Mouse (Mus musculus) CH12.LX (cell line): ENCODE measurements around the gene Six3. TPM values are rescaled to one million over a fixed set of nuclear protein-coding genes. Genes with fewer than 3 reads are reported as not detected.

Source experiments
- DNase-seq: peaks from one replicate; pipeline ENCODE4 v3.0.0-alpha.2; 2013; ENCODE audit errors: extremely low read depth
- H3K27ac ChIP-seq: 2 replicates; pipeline ENCODE4 v1.5.1; 2012; ENCODE audit warnings: low read depth, mild to moderate bottlenecking, control low read depth, moderate library complexity; ENCODE audit not compliant: insufficient read depth
- H3K27me3 ChIP-seq: replicated peaks from 2 replicates; pipeline ENCODE3; 2012; ENCODE audit warnings: inconsistent platforms
- H3K36me3 ChIP-seq, 2 experiments: replicated peaks in 1 of 2; 2 replicates each; pipeline versions ENCODE3 to v1.6.1; 2012; ENCODE audit warnings: inconsistent platforms in 1 of 2, low read length in 1 of 2, mild to moderate bottlenecking in 1 of 2, mixed read lengths in 1 of 2, moderate library complexity in 1 of 2; ENCODE audit not compliant: control insufficient read depth in 1 of 2, insufficient read depth in 1 of 2
- H3K4me1 ChIP-seq, 2 experiments: 2 replicates each; pipeline ENCODE4 v1.6.1; 2012; ENCODE audit warnings: inconsistent platforms in 1 of 2, moderate library complexity in 1 of 2; ENCODE audit not compliant: insufficient read depth in 2 of 2, control insufficient read depth in 1 of 2
- H3K4me2 ChIP-seq: 2 replicates; pipeline ENCODE4 v1.6.1; 2012; ENCODE audit warnings: low read depth, mild to moderate bottlenecking, control low read depth; ENCODE audit not compliant: poor library complexity, insufficient read depth, severe bottlenecking
- H3K4me3 ChIP-seq, 3 experiments: fragments of 150-350 bp in 1 of 3; sonication (generic) in 1 of 3; replicated peaks in 1 of 3; 2 replicates each; pipeline versions ENCODE3 to v1.5.1; 2011 to 2012; ENCODE audit warnings: low read depth in 2 of 3, low read length in 2 of 3, mild to moderate bottlenecking in 2 of 3, moderate library complexity in 2 of 3, control low read depth in 1 of 3, improper control_type of control experiment in 1 of 3, inconsistent platforms in 1 of 3, mixed read lengths in 1 of 3; ENCODE audit not compliant: poor library complexity in 1 of 3
- H3K79me2 ChIP-seq: replicated peaks from 2 replicates; pipeline ENCODE4 v1.6.1; 2012; ENCODE audit warnings: mild to moderate bottlenecking, moderate library complexity; ENCODE audit not compliant: control insufficient read depth, poor library complexity, insufficient read depth, severe bottlenecking; ENCODE audit errors: extremely low read depth
- H3K9ac ChIP-seq: 2 replicates; pipeline ENCODE4 v1.6.1; 2012; ENCODE audit warnings: low read depth, mild to moderate bottlenecking, control low read depth, moderate library complexity; ENCODE audit not compliant: insufficient read depth
- H3K9me3 ChIP-seq: replicated peaks from 2 replicates; pipeline ENCODE3; 2012; ENCODE audit warnings: low read length, inconsistent platforms, mixed read lengths
- BHLHE40 ChIP-seq: IDR thresholded peaks from 2 replicates; pipeline ENCODE4 v1.6.1; 2011; ENCODE audit warnings: mild to moderate bottlenecking, low read depth, low read length, improper control_type of control experiment
- CHD1 ChIP-seq: IDR thresholded peaks from 2 replicates; pipeline ENCODE4 v1.6.1; 2012; ENCODE audit warnings: low read depth, low read length, improper control_type of control experiment, inconsistent platforms
- CHD2 ChIP-seq: IDR thresholded peaks from 2 replicates; pipeline ENCODE4 v1.6.1; 2011; ENCODE audit warnings: low read length, improper control_type of control experiment
- ELF1 ChIP-seq: IDR thresholded peaks from 2 replicates; pipeline ENCODE4 v1.6.1; 2014; ENCODE audit warnings: low read depth, mild to moderate bottlenecking, inconsistent platforms, low read length, improper control_type of control experiment
- EP300 ChIP-seq: IDR thresholded peaks from 2 replicates; pipeline ENCODE4 v1.6.1; 2011; ENCODE audit warnings: low read length, improper control_type of control experiment
- ETS1 ChIP-seq: conservative IDR thresholded peaks from 2 replicates; pipeline ENCODE4 v1.6.1; 2012; ENCODE audit warnings: low read depth, mild to moderate bottlenecking, inconsistent platforms, low read length, improper control_type of control experiment, moderate library complexity
- GABPA ChIP-seq: IDR thresholded peaks from 2 replicates; pipeline ENCODE4 v1.6.1; 2012; ENCODE audit warnings: low read depth, low read length, improper control_type of control experiment, inconsistent platforms; ENCODE audit not compliant: insufficient replicate concordance
- HCFC1 ChIP-seq: IDR thresholded peaks from 2 replicates; pipeline ENCODE4 v1.6.1; 2012; ENCODE audit warnings: low read depth, mild to moderate bottlenecking, inconsistent platforms, low read length, improper control_type of control experiment
- MAFK ChIP-seq: IDR thresholded peaks from 2 replicates; pipeline ENCODE4 v1.6.1; 2011; ENCODE audit warnings: low read length, improper control_type of control experiment; ENCODE audit not compliant: insufficient replicate concordance
- MAZ ChIP-seq: IDR thresholded peaks from 2 replicates; pipeline ENCODE4 v1.6.1; 2012; ENCODE audit warnings: low read depth, mild to moderate bottlenecking, inconsistent platforms, low read length, improper control_type of control experiment, moderate library complexity
- MYC ChIP-seq: IDR thresholded peaks from 2 replicates; pipeline ENCODE4 v1.6.1; 2011; ENCODE audit warnings: low read depth, mild to moderate bottlenecking, improper control_type of control experiment, low read length
- NELFE ChIP-seq: IDR thresholded peaks from 2 replicates; pipeline ENCODE4 v1.6.1; 2011; ENCODE audit warnings: low read depth, low read length, improper control_type of control experiment
- PAX5 ChIP-seq: IDR thresholded peaks from 2 replicates; pipeline ENCODE4 v1.6.1; 2012; ENCODE audit warnings: low read length, inconsistent platforms, mixed read lengths
- POLR2A ChIP-seq: IDR thresholded peaks from 2 replicates; pipeline ENCODE4 v1.6.1; 2011; ENCODE audit warnings: low read depth, mild to moderate bottlenecking, improper control_type of control experiment, low read length
- RAD21 ChIP-seq: IDR thresholded peaks from 2 replicates; pipeline ENCODE4 v1.6.1; 2011; ENCODE audit warnings: low read depth, mild to moderate bottlenecking, low read length, improper control_type of control experiment, moderate library complexity
- RCOR1 ChIP-seq: conservative IDR thresholded peaks from 2 replicates; pipeline ENCODE4 v1.6.1; 2012; ENCODE audit warnings: low read depth, mild to moderate bottlenecking, inconsistent platforms, low read length, improper control_type of control experiment
- TBP ChIP-seq: conservative IDR thresholded peaks from 2 replicates; pipeline ENCODE4 v1.6.1; 2011; ENCODE audit warnings: low read depth, low read length, improper control_type of control experiment
- TCF12 ChIP-seq: IDR thresholded peaks from 2 replicates; pipeline ENCODE4 v1.6.1; 2014; ENCODE audit warnings: low read depth, mild to moderate bottlenecking, inconsistent platforms, low read length, improper control_type of control experiment
- UBTF ChIP-seq: IDR thresholded peaks from 2 replicates; pipeline ENCODE4 v1.6.1; 2012; ENCODE audit warnings: low read depth, mild to moderate bottlenecking, inconsistent platforms, low read length, improper control_type of control experiment, moderate library complexity
- USF1 ChIP-seq: IDR thresholded peaks from 2 replicates; pipeline ENCODE4 v1.6.1; 2014; ENCODE audit warnings: low read depth, mild to moderate bottlenecking, inconsistent platforms, low read length, improper control_type of control experiment
- ZC3H11A ChIP-seq: IDR thresholded peaks from 2 replicates; pipeline ENCODE4 v1.6.1; 2012; ENCODE audit warnings: low read depth, mild to moderate bottlenecking, inconsistent platforms, low read length, improper control_type of control experiment
- ZKSCAN1 ChIP-seq: IDR thresholded peaks from 2 replicates; pipeline ENCODE4 v1.6.1; 2012; ENCODE audit warnings: low read depth, inconsistent platforms, low read length, improper control_type of control experiment, borderline replicate concordance
- ZMIZ1 ChIP-seq: IDR thresholded peaks from 2 replicates; pipeline ENCODE4 v1.6.1; 2012; ENCODE audit warnings: low read depth, mild to moderate bottlenecking, inconsistent platforms, low read length, improper control_type of control experiment
- dilution Hi-C: fragments of 300-500 bp; cut with MboI; formaldehyde crosslinking; loops from 2 replicates; pipeline ENCODE4 v1.14.3; 2020; ENCODE audit warnings: low sequenced_read_pairs; ENCODE audit not compliant: extremely low pct_unique_long_range_greater_than_20kb, extremely low pct_ligation_motif_present
- in situ Hi-C: fragments of 300-500 bp; cut with MboI; formaldehyde crosslinking; loops from 3 replicates; pipeline ENCODE4 v1.14.3; 2019; ENCODE audit warnings: low sequenced_read_pairs, low pct_ligation_motif_present, low pct_unique_long_range_greater_than_20kb, mixed read lengths
- polyA plus RNA-seq: library from polyadenylated mRNA; unstranded; fragments of >175 nt; gene quantifications from 2 replicates; pipeline ENCODE4 v1.2.1, GENCODE M21; 2012; ENCODE audit warnings: low read depth; ENCODE audit not compliant: insufficient read length
- total RNA-seq, 2 experiments: library from RNA; depleted of rRNA; stranded (reverse); fragments of 300-350 nt in 1 of 2; fragments of >200 nt in 1 of 2; gene quantifications; 2 replicates each; pipeline ENCODE4 v1.2.3; 2012 to 2014

Six3 gene
- total and polyA plus RNA-seq, 3 experiments: not detected

- dilution Hi-C loops: no loop called here
- Histone ChIP-seq H3K4me2 (no peak overlapping the region), H3K4me1 (peaks cover 0 to 2% of the 10 kb centered on the region in 2 experiments; a peak in 1 of 4 replicates), H3K27me3 (no peaks in the 10 kb centered on the region)
- no peak for TF ChIP-seq TCF12
- TF ChIP-seq CHD1: no peak
- no peak for TF ChIP-seq EP300
- TF ChIP-seq ELF1: no peak
- no peak for TF ChIP-seq PAX5
- TF ChIP-seq ZC3H11A: no peak
- no peak for TF ChIP-seq TBP
- no peak for TF ChIP-seq NELFE
- no peak for TF ChIP-seq BHLHE40
- TF ChIP-seq CHD2: no peak
- TF ChIP-seq RAD21: no peak
- no peak for TF ChIP-seq HCFC1
- no peak for TF ChIP-seq MAFK
- no peak for TF ChIP-seq ZMIZ1
- no peak for TF ChIP-seq ZKSCAN1
- no peak for TF ChIP-seq UBTF
- no peak for TF ChIP-seq POLR2A
- TF ChIP-seq USF1: no peak
- TF ChIP-seq MYC: no peak
- TF ChIP-seq, all 38 proteins: peak for 0
- no peaks in the 10 kb centered on the region for H3K79me2 ChIP-seq
- H3K9me3 ChIP-seq: no peaks in the 10 kb centered on the region
- no peaks in the 10 kb centered on the region for H3K36me3 ChIP-seq
- in situ Hi-C loops: loop anchor here (25.0 kb wide), 1 partner anchor 790 kb away; no protein-coding TSS in a partner anchor
- H3K4me3 ChIP-seq: no peak overlapping the region
- no peak for DNase-seq
- no peak overlapping the region for H3K27ac ChIP-seq
- no peak overlapping the region for H3K9ac ChIP-seq
These were observed 14.3 kb downstream of the Six3 start for GRCm38 (mm10) chr17:85627751-85628150.

GRCm38 (mm10) chr17:85628811-85629210, 15.4 kb downstream of the Six3 start:
- Histone ChIP-seq H3K36me3 (no peaks in the 10 kb centered on the region), H3K4me2 (no peak overlapping the region), H3K4me3 (no peak overlapping the region), H3K27ac (no peak overlapping the region), H3K4me1 (peaks cover 0 to 2% of the 10 kb centered on the region in 2 experiments; a peak in 1 of 4 replicates), H3K79me2 (no peaks in the 10 kb centered on the region), H3K9me3 (no peaks in the 10 kb centered on the region), H3K9ac (no peak overlapping the region), H3K27me3 (no peaks in the 10 kb centered on the region)
- TF ChIP-seq ZMIZ1 (no peak), BHLHE40 (no peak), RAD21 (no peak), ETS1 (no peak), PAX5 (no peak), CHD1 (no peak), MAZ (no peak), RCOR1 (no peak), ZKSCAN1 (no peak), UBTF (no peak), ELF1 (no peak), GABPA (no peak)
- in situ Hi-C loops (loop anchor here (25.0 kb wide), 1 partner anchor 792 kb away; no protein-coding TSS in a partner anchor), dilution Hi-C loops (no loop called here)
- no peak for DNase-seq
